Mouse (Mus musculus): ENCODE data around the gene Hipk3.

Hipk3 gene

DNA sequence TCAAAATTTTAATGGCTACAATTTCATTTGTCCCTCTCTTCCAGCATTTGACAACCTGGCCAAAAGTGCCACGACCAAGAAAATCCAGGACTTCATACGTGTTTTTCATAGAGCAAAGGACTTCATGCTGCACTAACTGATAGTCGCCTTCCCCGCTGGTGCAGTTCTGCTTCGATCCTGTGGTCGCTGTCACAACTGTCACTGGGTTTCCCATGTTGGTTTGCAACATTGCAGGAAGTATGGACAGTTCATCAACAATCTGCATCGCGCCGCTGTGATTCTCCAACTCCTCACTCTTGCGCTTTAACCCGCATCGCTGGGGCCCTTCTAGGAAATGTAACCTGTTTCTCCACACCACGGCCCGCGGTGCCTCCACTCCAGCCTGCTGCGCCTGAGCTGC lies 23.1 kb downstream of the Hipk3 start:
- DNase-seq (ENCODE audit: low spot score) = no peak

DNA sequence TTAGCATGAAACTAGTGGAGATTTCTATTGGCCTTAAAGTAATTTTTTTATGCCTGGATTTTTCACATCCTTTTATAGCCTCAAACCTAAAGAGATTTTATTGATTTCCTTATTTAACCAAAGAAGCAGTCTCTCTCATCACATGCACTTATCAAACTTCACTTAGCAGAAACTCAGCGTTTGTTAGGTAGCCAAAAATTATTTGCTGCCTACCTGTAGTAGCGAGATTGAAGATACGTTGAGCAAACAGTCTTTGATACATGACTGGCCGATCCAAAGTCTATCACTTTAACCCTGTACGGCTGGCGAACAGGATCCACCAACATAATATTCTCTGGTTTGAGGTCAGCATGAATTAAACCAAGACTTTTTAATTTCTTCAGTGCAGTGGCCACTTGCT lies 23.7 kb downstream of the Hipk3 start:
- DNase-seq (ENCODE audit: low spot score) = no peak

DNA sequence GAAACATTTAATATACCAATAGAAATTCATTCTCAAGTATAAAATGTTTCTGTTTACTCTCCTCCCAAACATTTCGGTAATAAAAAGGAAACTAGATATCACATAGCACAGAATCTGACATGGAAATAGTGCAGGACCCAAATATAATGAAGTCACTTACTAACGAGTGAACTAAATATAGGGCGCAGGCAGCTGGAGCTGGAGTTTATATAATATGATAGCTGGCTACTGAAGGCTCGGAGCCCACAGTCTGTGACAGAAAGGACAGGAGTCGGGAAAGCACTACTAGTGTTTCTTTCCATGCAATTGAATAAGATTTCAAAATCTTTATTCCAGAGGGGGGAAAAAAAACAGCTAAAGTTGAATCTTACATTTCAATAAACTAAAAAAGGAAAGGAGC lies 25.8 kb downstream of the Hipk3 start:
- DNase-seq (ENCODE audit: low spot score) = no peak

DNA sequence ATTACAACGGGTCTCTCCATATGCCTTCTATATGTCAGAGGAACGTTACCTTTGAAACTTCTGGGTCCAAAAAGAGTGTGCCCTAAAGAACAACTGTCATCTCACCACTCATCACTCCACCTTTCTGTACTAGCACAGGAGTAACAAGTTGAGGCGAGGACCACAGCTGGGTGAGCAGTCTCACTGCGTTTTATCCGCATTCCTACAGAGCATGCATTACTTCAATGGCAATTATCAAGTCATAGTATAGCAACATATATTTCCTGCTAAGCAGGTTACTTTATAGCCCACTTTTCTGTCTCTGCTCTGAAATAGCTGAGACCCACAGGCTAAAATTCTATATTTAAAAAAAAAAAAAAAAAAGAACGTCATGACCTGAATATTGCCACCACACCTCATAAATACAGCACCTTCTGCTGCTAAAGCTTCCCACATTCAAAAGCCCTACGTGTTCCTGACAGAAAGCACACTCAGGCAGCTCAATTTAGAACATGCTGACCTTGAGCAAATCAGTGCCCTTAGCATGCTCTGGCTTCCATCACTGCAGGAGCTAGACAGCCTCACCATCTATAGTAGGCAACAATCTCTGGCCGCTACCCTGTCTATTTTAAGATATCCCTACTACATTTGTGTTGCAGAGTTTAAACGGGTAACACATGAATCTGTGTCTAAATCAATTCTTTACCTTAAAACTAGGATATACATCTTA lies 27.2 kb downstream of the Hipk3 start:
- DNase-seq (ENCODE audit: low spot score) = no peak

DNA sequence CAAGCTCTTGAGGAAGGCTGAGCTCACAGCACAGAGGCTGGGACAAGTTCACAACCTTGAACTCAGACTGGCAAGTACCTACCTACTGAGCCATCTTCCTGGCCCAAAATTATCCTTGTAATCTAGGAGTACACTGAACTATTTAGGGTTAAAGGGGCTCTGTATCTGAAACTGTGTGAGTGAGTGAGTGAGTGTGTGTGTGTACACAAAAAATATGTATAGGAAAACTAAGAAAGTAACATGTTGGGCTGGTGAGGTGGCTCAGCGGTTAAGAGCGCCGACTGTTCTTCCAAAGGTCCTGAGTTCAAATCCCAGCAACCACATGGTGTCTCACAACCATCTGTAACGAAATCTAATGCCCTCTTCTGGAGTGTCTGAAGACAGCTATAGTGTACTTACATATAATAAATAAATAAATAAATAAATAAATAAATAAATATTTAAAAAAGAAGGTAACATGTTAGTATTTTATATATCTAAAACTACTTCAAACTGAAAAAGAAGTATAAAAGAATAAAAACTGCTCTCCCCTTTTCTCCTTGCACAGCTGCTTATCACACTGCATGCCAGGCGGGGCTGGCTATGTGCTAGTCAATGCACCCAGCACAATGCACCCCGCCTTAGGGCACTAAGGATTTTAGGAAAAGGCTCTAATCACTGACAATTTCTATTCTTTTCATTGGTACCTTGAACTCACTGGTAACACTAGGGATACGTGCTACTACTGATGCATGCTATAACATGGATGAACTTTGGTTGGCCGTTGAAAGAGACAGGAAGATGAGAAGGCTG lies 28.4 kb downstream of the Hipk3 start:
- no peak for DNase-seq (ENCODE audit: low spot score)

- DNase-seq (ENCODE audit: low spot score) = no peak
Observed at GRCm38 (mm10) chr2:104460021-104460420, 34.2 kb downstream of the Hipk3 start.

GRCm38 (mm10) chr2:104458569-104459332 lies 35.5 kb downstream of the Hipk3 start:
- DNase-seq (ENCODE audit: low spot score) = no peak

DNA sequence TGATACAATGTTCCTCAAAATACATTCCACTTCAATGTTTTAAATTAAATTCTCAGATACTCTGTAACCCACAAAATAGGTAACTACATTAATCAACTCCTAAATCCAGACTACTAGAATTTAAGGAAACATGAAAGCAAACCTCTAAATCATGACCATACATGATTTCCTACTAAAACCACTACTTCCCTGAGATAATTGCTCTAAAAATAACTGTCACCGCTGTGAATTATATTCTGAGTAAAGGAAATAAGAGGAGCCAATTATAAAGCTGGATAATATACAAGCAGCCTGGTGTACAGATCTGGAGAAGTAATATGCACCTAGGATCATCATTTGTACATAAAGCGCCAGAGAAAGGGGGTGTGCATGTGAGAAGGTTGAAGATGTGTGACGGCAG lies 37.1 kb downstream of the Hipk3 start:
- DNase-seq (ENCODE audit: low spot score) = no peak

DNA sequence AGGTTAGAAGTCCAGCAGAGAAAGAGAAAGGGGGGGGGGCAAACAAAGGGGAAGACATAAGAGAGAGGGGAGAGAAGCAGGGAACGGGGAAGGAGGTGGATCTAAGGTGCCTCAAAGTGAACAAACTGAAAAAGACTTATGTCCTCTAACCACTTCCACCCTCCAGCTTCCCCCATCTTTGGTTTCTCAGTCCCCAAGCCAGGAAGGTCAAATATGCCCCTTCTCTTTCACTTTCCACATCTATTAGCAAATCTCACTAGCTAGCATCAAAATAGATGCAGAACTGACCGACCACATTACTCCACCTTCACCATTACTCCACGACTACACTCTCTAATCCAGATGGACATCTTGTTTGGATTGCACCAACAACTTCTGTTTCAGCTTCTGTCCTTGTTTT lies 43.6 kb downstream of the Hipk3 start:
- DNase-seq (ENCODE audit: low spot score) = no peak

DNA sequence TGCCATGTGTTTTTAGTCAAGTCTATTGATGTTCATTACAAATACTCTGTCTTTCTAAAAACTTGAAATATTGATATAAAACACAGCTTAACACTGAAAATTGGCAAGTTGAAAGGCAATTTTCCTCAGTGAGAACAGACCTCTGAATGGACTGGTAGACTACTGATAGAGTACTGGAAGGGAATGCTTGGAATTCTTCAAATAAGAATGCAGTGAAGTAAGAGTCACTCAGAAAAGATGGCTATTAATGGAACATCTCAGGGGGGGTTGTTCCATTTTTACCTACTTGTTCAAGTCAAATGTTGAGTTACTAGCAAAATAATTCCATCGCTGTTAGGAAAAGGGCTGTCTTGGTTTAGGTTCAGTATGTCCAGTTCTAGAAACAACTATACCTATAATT lies 45.1 kb downstream of the Hipk3 start:
- DNase-seq (ENCODE audit: low spot score) = no peak

DNA sequence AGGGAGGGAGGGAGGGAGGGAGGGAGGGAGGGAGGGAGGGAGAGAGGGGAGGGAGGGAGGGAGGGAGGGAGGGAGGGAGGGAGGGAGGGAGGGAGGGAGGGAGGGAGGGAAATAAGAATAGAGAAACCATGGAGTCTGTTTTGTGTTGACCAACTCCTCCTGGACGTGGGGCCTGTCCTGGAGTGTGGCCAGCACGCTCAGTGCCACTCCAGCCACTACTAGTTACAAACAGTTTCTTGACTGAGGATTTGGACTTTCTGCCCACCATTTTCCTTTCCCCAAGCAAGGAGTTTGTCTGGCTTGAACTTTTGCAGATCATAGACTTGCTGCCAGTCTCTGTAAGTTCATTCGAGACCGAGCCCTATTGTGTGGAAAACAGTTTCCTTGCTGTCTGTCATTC lies 46.0 kb downstream of the Hipk3 start:
- no peak for DNase-seq (ENCODE audit: low spot score)

GRCm38 (mm10) chr2:104446016-104446415 lies 48.2 kb downstream of the Hipk3 start:
- DNase-seq (ENCODE audit: low spot score) = no peak

GRCm38 (mm10) chr2:104444776-104445175 lies 49.5 kb downstream of the Hipk3 start:
- DNase-seq (ENCODE audit: low spot score) = no peak

GRCm38 (mm10) chr2:104442341-104442740 lies 51.9 kb downstream of the Hipk3 start:
- DNase-seq (ENCODE audit: low spot score) = no peak

DNA sequence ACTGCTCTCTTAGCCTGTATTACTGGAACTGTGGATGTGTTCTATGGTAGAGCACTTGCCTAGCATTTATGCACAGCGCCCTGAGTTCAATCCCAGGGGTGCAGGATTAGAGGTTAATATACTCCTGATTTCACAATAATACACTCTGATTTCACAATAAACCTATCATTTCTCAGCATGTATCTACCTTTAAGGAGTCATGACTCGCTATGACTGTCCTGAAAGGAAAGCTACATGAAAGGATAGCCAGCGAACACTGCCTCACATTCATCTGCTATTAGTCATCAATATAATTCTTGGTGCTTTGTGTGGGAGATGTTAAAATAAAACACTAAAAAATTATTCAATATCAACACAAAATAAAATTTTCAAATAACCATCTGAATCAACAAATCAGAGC lies 58.0 kb downstream of the Hipk3 start:
- DNase-seq (ENCODE audit: low spot score) = no peak

- no peak for DNase-seq (ENCODE audit: low spot score)
Observed at GRCm38 (mm10) chr2:104431067-104431466, 63.2 kb downstream of the Hipk3 start.

DNA sequence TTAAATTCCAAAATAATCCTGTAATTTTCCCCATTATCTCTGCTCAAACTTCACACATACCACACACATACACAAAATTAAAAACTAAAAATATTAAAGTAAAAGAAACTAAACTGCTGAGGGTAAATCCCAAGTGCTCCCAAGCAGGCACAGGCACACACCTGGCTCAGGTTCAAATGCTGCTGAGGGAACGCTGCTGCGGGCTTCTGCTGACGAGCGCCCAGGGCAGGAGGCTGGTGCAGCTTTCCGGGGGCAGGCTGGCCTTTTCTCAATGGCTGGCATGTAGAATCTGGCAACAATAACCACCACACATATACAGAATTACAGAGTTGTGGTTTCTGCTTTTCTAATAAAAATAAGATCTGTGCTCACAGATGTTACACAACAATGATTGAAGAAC lies 63.7 kb downstream of the Hipk3 start:
- no peak for DNase-seq (ENCODE audit: low spot score)

DNA sequence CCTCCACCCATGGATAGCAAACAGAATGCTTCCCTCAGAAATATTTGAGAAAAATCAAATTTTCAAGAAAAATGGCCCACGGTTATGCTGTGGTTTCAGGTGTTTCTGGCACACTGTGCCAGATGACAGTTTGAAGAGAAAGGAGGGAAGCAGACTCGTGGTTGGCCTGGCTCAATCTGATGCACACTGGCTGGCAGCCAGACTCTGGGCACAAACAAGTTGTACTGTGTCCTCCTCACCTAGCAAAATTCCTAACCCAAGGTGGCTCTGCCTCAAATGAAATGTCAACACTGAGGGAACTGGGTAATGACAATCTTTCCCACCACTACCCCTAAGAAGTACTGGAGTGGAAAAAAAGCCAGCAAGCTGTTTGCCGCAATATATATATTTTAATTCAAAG lies 68.1 kb downstream of the Hipk3 start:
- no peak for DNase-seq (ENCODE audit: low spot score)

- no peak for DNase-seq (ENCODE audit: low spot score)
Observed at GRCm38 (mm10) chr2:104422230-104422629, 72.0 kb downstream of the Hipk3 start.

GRCm38 (mm10) chr2:104420805-104421204 lies 73.4 kb downstream of the Hipk3 start:
- DNase-seq (ENCODE audit: low spot score) = no peak

- DNase-seq (ENCODE audit: low spot score) = no peak
Observed at GRCm38 (mm10) chr2:104419999-104420398, 74.2 kb downstream of the Hipk3 start.

DNA sequence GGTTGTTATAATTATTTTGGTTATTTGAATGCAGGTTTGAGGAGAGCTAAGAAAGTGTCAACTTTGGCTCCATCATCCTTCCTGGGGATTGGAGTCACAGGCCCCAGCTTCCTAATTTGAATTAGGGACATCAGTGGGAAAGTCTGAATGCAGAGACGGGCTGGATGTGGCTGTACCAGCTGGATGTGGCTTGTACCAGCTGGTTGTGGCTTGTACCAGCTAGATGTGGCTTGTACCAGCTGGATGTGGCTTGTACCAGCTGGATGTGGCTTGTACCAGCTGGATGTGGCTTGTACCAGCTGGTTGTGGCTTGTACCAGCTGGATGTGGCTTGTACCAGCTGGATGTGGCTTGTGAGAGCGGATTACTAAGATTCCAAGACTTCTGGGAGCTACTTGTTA lies 74.8 kb downstream of the Hipk3 start:
- no peak for DNase-seq (ENCODE audit: low spot score)

- DNase-seq (ENCODE audit: low spot score) = no peak
Observed at GRCm38 (mm10) chr2:104413011-104413410, 81.2 kb downstream of the Hipk3 start.

Data from testis, postnatal 14 days (tissue).